Mouse (Mus musculus) liver, adult (tissue): Measurements from ENCODE around the gene Exoc3l2.

Source experiments
- GATA4 ChIP-seq: IDR thresholded peaks from 2 replicates; pipeline ENCODE4 v1.6.1; 2014; ENCODE audit warnings: mild to moderate bottlenecking, low read length; ENCODE audit not compliant: insufficient replicate concordance

Gene Exoc3l2

DNA sequence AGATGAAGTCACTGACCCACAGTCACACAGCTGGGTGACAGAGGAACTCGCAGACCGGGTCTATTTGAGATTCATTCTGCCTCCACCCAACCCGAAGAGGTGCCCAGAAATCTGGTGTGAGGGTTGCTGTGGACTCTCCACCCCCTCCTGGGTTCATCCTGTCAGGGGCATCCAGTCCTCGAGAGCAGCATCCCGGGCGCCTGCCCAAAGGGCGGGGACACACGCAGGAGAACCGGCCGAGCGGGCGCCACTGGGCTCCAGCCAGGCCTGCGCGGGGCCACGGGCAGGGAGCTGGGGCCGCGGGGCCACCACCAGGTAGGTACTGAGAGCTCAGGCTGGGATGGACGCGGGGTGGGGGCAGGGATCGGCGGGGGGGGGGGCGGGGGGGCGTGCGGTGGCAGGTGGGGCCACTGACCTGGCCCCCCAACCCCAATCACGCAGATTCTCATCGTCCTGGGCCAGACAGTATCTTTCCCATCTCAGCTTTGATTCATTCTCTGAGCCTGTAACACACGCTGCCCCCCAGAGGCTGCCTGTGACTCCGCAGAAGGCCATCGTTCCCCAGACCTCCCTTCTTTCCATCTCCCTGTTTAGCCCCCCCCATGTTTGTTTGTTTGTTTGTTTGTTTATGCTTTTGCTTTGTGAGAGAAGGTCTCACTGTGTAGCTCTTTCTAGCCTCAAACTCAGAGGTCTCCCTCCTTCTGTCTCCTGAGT lies 54.7 kb downstream of the Exoc3l2 start, which contains the start of gene Nkpd1:
TSS of gene Nkpd1 (plus strand) at position 187 of the 714 bp plus-strand sequence.
- TF ChIP-seq GATA4, result no peak

DNA sequence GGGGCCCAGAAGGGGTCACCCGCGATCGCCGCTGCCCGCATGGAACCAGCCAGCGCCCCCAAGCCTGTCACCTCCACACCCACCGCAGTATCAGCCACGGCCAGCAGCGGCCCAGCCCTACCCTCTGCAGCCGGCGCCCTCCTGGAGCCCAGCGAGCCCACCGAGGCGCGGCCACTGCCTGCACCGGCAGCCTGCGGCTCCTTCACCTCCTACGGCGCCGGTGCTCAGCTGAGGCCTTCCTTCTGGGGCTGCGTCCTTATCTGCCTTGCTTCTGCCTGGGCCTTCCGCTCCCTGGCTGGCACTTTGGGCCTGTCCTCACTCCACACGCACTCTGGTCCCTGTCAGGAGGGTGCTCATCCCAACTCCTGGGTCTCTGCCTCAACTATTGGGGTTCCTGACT lies 56.9 kb downstream of the Exoc3l2 start:
- no peak for TF ChIP-seq GATA4

DNA sequence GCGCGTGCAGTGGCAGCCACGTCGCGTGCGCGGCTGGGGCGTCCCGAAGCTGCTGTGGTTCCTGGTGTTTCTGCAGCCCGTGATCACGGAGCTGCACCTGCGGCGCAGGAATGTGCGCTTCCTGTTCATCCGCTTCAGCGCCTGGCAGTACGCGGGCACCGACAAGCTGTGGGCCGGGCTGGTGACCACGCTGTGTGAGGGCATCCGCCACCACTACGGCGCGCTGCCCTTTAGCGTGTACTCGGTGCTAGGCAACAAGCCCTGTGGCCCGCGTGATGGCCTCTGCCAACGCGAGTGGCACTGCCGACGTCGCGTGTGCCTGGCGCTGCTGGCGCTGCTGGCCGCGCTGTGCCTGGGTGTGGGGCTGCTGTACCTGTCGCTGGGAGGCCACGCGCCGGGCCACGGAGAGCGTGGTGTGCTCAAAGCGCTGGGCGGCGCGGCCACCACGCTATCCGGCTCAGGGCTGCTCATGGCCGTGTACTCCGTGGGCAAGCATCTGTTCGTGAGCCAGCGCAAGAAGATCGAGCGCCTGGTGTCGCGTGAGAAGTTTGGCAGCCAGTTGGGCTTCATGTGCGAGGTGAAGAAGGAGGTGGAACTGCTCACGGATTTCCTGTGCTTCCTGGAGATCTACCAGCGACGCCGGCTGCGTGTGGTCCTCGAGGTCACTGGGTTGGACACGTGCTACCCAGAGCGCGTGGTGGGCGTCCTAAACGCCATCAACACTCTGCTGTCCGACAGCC lies 60.1 kb downstream of the Exoc3l2 start:
- no peak for TF ChIP-seq GATA4

DNA sequence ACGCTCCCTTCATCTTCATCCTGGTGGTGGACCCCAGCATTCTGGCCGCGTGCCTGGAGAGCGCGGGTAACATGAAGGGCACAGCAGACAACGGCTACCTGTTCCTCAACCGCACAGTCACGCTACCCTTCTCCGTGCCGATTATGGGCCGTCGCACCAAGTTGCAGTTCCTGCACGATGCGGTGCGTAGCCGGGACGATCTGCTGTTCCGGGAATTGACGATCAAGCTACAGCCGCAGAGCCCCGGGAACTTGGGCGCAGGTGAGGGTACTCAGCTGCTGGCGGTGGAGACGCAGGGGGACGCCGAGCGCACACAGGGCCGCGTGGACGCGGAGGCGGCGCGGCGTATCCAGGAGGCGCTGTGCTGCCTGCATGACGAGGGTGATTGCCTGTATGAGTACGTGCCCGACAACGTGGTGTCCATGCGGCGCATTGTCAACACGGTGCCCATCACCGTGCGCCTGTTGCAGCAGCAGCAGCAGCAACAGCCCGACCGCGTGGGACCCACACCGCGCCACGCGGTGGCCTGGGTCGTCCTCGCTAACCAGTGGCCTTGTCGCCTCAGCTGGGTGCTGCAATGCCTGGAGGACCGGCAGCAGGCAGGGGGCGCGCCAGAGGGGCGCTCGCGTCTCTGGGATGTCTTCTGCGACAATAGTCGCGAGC lies 60.8 kb downstream of the Exoc3l2 start:
- TF ChIP-seq GATA4, result no peak

DNA sequence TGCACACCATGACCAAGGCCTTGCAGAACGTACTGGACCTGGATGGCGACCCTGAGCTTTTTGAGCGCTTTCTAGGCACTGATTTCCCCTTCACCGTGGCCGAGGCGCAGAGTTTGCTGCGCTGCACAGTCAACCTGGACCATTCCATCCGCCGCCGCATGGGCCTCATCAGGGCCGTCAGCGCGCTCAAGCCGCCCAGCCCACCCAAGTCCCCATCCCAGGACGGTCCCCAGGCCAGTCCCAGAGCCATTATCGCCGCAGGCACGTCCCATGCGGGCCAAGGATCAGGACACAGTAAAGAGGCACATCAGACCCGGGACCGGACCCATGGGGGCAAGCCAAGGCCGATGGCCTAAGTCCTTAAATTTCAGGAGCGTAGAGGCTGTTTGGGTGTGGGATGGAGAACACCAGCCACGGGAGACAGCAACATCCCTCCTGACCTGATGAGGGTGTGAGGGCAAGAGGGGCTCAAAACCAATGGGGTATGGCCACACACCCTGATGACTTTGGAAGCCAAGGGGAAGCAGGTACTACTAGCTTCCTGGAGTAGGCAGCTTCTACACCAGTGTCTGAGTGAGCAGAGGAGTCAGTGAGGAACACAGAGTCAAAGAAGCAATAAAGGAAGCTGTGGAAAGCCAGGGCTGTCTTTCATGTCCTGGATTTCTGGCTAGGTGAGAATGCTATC lies 61.4 kb downstream of the Exoc3l2 start:
- no peak for TF ChIP-seq GATA4

DNA sequence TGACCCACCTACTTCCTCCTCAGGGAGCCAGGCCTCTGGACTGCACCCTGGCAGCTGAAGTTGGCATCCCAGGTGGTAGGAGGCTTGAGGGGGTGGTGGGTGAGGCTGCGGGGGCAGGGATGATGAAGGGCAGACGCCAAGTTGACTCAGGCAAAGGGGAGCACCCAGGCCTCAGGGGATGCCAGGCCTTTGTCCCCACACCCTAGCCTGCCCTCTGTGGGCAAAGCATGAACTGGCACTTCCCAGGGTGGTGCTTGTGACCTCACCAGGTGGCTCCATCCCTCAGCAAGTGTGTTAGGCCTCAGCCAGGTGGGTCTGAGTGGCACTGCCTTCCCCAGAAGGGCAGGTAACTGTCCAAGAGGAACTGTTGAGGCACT lies 62.0 kb downstream of the Exoc3l2 start:
- TF ChIP-seq GATA4, result no peak

DNA sequence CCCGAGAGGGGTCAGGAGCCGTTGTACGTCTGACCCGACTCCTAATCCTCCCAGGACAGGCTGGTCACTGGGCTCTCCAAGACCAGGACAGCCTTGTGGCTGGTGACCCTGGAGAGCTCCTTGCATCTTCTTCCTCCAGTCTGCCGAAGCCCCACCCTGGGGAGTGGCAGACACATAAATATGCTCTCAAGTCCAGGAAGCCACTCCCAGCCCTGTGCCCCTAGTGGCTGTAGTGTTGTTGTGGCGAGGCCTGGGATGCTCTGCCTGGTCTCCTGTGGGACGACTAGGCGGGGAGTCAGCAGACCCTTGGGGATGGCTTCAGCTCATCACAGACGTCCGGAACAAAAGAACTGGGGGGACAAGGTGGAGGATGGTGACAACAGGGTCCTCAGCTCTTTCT lies 67.9 kb downstream of the Exoc3l2 start:
- no peak for TF ChIP-seq GATA4

DNA sequence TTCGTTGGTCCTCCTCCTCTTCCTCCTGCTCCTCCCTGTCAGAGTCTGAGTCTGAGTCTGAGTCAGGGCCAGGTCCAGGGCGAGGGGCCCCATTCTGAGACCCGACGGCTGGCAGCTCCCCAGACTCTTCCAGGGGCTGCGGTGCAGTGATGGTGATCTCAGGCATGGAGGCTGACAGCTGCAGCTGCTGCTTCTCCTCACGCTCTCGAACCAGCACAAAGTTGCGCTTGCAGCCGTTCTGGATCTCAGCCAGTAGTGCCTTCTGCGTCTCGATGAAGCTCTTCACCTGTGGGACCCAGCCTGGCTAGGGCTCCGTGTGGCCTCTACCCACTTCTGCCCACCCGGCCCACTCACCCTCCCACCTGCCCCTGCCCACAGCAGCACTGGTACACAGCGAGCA lies 69.1 kb downstream of the Exoc3l2 start:
- no peak for TF ChIP-seq GATA4

DNA sequence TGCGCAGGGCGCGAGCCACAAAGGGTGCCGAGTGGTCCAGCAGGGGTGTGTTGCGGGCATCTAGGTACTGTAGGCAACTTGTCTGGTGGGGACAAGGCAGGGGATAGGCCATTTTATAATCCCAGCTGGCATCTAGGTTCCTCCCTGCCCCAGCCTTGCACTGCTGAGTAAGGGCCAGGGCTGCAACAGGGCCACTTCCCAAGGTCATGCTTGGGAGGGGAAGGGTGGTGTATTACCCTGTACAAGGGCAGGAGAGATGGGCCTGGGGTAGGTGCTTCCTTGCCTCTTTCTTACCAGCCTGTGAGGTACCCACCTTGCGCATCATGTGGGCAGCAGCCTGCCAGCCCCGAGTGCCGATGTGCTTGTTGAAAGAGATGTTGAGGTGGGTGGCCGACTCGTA lies 71.5 kb downstream of the Exoc3l2 start:
- TF ChIP-seq GATA4, result no peak

DNA sequence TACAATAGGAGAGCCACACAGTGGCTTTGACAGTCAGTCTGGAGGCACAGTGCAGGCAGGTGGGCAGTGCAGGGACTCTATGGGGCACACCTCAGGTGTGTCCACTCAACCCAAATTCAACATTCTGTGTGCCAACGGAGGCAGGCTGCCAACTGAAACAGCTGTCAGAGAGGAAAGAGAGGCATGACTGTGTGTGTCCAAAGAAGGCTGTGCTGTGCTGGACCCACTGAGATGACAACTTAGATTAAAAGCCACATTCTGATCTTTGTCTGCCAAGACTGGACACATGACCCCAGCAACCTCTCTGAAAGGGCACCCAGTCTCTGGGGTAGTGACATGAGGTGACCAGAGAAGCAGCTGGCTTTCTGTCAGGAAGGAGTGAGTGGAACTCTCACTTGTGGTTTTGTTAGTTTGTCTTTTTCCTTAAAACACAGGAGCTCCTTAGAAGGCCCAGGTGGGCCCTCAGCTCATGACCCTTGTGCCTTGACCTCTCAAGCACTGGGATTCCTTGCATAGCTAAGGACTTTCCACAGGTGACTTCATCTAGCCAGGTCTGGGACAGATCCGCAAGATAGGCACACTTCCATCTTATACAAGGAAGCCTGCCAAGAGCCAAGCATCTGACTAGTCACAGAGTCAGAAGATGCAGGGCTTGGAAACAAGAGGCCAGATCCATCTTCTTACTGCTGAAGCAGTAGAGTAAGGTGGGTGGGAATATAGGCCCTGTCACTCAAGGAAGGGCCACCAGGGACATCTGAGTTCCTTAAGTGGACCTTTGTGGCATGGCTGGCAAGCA lies 77.8 kb downstream of the Exoc3l2 start:
- TF ChIP-seq GATA4, result no peak

DNA sequence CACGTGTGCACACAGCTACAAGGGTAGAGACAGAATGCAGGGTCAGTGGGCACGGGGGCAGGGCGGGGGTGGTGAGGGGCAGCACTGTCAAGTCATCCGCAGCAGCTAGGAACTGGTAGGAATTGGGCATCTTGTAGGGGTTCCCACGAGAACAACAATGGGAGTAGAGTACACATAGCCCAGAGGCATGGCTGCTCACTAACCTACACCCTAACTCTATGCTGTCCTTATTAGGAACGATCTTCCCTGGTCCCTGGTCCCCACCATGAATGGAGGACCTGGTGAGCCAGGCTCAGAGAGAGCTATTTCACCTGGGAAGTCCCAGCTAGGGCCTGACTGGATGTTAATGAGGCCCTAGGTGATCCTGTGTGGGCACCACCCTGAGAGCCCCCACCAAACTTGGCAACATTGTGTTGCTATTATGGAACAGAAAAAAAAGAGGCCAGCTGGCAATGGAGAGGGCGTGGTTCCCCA lies 78.6 kb downstream of the Exoc3l2 start:
- TF ChIP-seq GATA4, result no peak

DNA sequence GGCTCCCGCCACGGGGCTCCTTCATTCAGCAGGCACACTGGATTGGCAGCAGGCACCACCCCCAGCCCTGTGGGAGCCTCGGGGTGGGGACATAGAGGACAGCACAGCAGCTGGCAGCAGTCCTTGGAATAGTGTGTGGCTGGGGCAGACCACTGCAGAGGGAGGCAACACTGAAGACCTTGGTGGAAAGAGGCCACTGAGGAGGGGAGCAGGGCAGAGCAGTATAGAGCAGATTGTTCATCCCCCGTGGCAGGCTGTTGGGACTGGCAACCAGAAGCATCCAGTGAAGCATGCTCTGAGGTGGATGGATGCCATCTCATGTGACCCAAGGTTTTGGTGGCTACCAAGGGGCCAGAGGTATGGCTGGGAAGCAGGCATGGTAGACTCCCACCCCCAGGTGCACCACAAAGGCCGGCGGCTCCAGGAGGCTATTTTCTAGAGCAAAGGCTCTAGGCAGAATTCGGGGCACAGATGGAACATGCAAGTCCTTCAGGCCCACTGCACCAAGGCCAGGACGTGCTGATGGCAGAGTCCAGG lies 79.1 kb downstream of the Exoc3l2 start:
- TF ChIP-seq GATA4, result no peak

DNA sequence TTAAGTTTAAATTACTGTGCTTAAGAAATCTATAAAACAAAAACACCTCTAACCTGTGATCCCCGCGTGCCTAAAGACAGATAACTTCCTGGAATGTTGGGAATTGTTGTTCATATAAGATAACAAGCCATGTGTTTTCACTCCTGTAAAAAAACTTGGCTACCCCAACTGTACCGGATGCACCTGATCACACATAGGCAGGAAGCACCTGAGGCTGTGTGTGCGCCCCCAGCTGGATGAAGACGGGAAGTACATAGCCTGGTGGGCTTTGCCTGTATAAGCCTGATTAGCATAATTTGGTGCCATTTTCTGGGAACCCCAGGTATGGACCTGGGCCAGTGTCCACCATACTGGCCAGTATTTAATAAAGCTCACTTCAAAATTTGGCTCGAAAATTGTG lies 80.5 kb downstream of the Exoc3l2 start:
- TF ChIP-seq GATA4, result no peak

DNA sequence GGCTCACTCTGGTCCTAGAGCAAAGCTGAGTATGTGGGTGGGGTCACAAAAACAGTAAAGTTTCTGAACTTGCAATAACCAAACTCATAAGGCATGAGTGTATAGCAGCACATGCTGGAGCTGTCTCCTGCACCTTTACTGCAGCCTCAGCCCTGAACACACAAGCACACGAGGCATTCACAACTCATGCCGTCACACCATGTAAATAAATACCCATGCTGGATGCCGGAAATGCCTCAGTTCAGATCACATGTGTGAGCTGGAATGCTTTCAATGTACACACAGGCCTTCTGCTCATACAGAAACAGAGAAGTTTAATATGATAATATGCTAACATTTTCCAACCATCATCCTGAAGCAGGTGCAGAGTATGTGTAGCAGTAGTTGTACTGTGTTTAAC lies 82.9 kb downstream of the Exoc3l2 start:
- no peak for TF ChIP-seq GATA4
